Comparison of ENCODE assay signal across 7 mouse cellular contexts in the genomic region with DNA sequence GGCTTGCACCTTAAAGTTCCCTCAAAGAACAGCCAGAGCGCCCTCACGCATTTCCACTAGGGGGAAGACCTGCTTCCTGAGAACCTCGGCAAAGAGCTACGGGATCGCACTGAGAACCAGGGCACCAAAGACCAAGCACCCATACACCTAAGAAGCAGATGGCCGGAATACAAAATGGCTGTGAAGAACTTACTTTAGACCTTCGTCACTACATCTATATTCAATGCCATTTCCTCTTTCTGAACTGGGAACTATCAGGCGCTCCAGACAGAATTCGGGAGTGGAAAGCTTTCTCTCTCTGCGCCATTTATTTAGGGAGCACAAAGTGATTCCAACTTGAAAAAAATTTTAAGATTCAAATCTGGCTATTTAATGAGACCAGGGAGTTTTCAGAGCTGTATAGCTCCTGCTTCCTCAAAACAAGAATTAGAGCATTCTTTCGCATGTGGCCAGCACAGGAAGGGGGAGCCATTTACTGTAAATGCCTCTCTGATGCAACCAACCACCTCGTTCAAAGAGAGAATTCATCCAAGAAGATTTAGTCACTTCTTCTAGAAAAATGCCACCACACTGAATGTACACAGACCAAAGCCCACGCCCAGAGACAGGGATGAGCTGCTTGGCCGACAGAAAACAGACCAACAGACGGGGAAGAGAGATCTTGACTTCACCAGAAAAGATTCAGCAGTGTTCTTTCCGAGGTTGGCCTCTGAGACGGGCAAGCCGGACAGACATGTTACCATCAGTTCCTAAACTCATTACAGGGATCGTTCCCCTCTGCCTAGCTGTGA.
DNase-seq lines count a peak whose midpoint lies in the region; ATAC-seq lines count a peak whose summit lies in the region.

No protein-coding gene starts in this region.

- no peak overlapping the region for H3K9ac ChIP-seq in limb, embryonic 11.5 days (ENCODE audit: low read length)

- no peak overlapping the region for H3K4me2 ChIP-seq in limb, embryonic 11.5 days (ENCODE audit: low read depth, severe bottlenecking)

- no peak overlapping the region for H3K4me3 ChIP-seq in limb, embryonic 11.5 days (ENCODE audit: low read depth, low read length)
- H3K4me3 ChIP-seq in limb, embryonic 10.5 days = no peak overlapping the region

- no peaks in the 10 kb centered on the region for H3K36me3 ChIP-seq in limb, embryonic 11.5 days (ENCODE audit: control insufficient read depth, insufficient read depth, low read length)
- H3K36me3 ChIP-seq in limb, embryonic 10.5 days = no peaks in the 10 kb centered on the region

- H3K27ac ChIP-seq in limb, embryonic 11.5 days (replicated peaks; ENCODE audit: low read depth, low read length) = no peak overlapping the region
- H3K27ac ChIP-seq in limb, embryonic 10.5 days = no peak overlapping the region

- no peaks in the 10 kb centered on the region for H3K9me3 ChIP-seq in limb, embryonic 11.5 days (ENCODE audit: control insufficient read depth, low read length)
- H3K9me3 ChIP-seq in limb, embryonic 10.5 days (replicated peaks) = no peaks in the 10 kb centered on the region

- no peaks in the 10 kb centered on the region for H3K4me1 ChIP-seq in limb, embryonic 11.5 days (ENCODE audit: control insufficient read depth, insufficient read depth, low read length)
- H3K4me1 ChIP-seq in limb, embryonic 10.5 days = 0 out of 2 replicates have a peak, but pooled peaks cover 4% of the 10 kb centered on the region

- DNase-seq in limb, embryonic 11.5 days (ENCODE audit: low spot score) = peak; percentile 40
- no peak for DNase-seq in limb, embryonic 10.5 days (ENCODE audit: low spot score)
- DNase-seq in T-cell, adult 2 months (ENCODE audit: low spot score) = peak; percentile 71
- DNase-seq in thymus, postnatal 4 days = peak; percentile 80
- DNase-seq in urinary bladder, adult 18-20 months (ENCODE audit: low spot score in 2 of 2) = no peak

- WGBS in limb, embryonic 11.5 days = 70% methylated on average over 19 of the region's 19 CpGs
- WGBS in limb, embryonic 10.5 days = 74% methylated on average over 19 of the region's 19 CpGs

- no peaks in the 10 kb centered on the region for H3K27me3 ChIP-seq in limb, embryonic 11.5 days (ENCODE audit: control insufficient read depth, insufficient read depth, low read length)
- H3K27me3 ChIP-seq in limb, embryonic 10.5 days (ENCODE audit: low read depth, poor library complexity, severe bottlenecking) = no peaks in the 10 kb centered on the region

- no peak for ATAC-seq in limb, embryonic 11.5 days (ENCODE audit: insufficient number of reproducible peaks, low FRiP score, low TSS enrichment, low read depth)
- peak; percentile 26 for ATAC-seq in granulocyte monocyte progenitor cell, adult 5-6 weeks (replicated peaks; ENCODE audit: poor library complexity, severe bottlenecking)
- peak; percentile 61 for ATAC-seq in megakaryocyte progenitor cell, adult 5-6 weeks (replicated peaks; ENCODE audit: poor library complexity)

Comparison
In these comparisons a context has a peak if more than half of its experiments do, and no peak if none do; other contexts are left out.
1. DNase-seq: peak in limb, embryonic 11.5 days (single experiment), T-cell, adult 2 months (single experiment) and thymus, postnatal 4 days (single experiment); none in limb, embryonic 10.5 days (single experiment) and urinary bladder, adult 18-20 months (0 of 2).